Mouse (Mus musculus): ENCODE measurements around the gene Dnah11.
"Not testable (repeated sequence)": the region's sequence is repeated elsewhere in the genome, so short reads cannot be mapped to it uniquely, and the experiment has no call there.

The Dnah11 gene

GRCm38 (mm10) chr12:117959213-117959612, 239.6 kb downstream of the Dnah11 start:
- no peak for DNase-seq

- no peak for DNase-seq
Observed at GRCm38 (mm10) chr12:117946823-117947704, 251.8 kb downstream of the Dnah11 start.

GRCm38 (mm10) chr12:117941947-117942346, 256.9 kb downstream of the Dnah11 start:
- DNase-seq = no peak

GRCm38 (mm10) chr12:117938214-117938613, 260.6 kb downstream of the Dnah11 start:
- DNase-seq = no peak

- DNase-seq = no peak
Observed at GRCm38 (mm10) chr12:117932026-117932425, 266.8 kb downstream of the Dnah11 start.

- DNase-seq = no peak
Observed at GRCm38 (mm10) chr12:117929768-117930167, 269.1 kb downstream of the Dnah11 start.

GRCm38 (mm10) chr12:117915826-117916588, 282.8 kb downstream of the Dnah11 start:
- DNase-seq = no peak

GRCm38 (mm10) chr12:117914613-117915245, 284.1 kb downstream of the Dnah11 start:
- no peak for DNase-seq

GRCm38 (mm10) chr12:117911396-117911795, 287.4 kb downstream of the Dnah11 start:
- no peak for DNase-seq

- DNase-seq = not testable (repeated sequence)
Observed at GRCm38 (mm10) chr12:117905232-117905840, 293.5 kb downstream of the Dnah11 start.

- no peak for DNase-seq
Observed at GRCm38 (mm10) chr12:117903671-117904070, 295.2 kb downstream of the Dnah11 start.

- DNase-seq = not testable (repeated sequence)
Observed at GRCm38 (mm10) chr12:117901352-117901751, 297.5 kb downstream of the Dnah11 start.

- not testable (repeated sequence) for DNase-seq
Observed at GRCm38 (mm10) chr12:117900798-117901197, 298.0 kb downstream of the Dnah11 start.

GRCm38 (mm10) chr12:117887422-117887821, 311.4 kb downstream of the Dnah11 start:
- DNase-seq = no peak

GRCm38 (mm10) chr12:117884627-117885026, 314.2 kb downstream of the Dnah11 start:
- DNase-seq = no peak

GRCm38 (mm10) chr12:117878341-117878740, 320.5 kb downstream of the Dnah11 start:
- DNase-seq = no peak

- DNase-seq = no peak
Observed at GRCm38 (mm10) chr12:117872265-117872664, 326.6 kb downstream of the Dnah11 start.

- no peak for DNase-seq
Observed at GRCm38 (mm10) chr12:117867708-117868564, 330.9 kb downstream of the Dnah11 start.

GRCm38 (mm10) chr12:117862655-117863054, 336.2 kb downstream of the Dnah11 start:
- DNase-seq = no peak

- DNase-seq = no peak
Observed at GRCm38 (mm10) chr12:117861249-117861648, 337.6 kb downstream of the Dnah11 start.

- no peak for DNase-seq
Observed at GRCm38 (mm10) chr12:117860840-117861239, 338.0 kb downstream of the Dnah11 start.

GRCm38 (mm10) chr12:117857884-117858283, 341.0 kb downstream of the Dnah11 start:
- DNase-seq = no peak
